Mouse (Mus musculus) embryo, embryonic 10.5 days (tissue): Measurements from ENCODE around the gene Mageb1.
"Not testable (repeated sequence)": the region's sequence is repeated elsewhere in the genome, so short reads cannot be mapped to it uniquely, and the experiment has no call there.

ENCODE experiments used
- DNase-seq: peaks from one replicate; pipeline ENCODE4 v3.0.0-alpha.2; 2015; ENCODE audit warnings: low spot score

The Mageb1 gene

DNA sequence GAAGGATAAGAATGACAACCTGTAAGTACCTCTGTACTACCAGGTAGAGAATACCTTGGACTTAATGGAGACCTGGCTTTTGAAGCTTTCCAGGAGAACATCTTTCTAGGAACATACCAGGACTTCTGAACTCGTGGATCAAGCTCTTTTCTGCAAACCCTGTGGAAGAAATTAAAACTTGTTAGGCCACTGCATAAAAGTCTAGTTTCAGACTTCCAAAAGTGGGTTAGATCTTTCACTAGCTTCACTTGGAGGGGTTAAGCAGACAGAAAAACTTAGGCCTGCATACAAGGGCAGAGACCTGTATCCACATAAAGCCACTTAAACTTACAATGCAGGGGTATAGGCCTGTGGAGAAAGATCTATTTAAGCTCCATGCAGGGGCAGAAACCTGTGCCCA lies at the start of gene Mageb1:
TSS of gene Mageb1 (minus strand) at position 101 of the 400 bp plus-strand sequence.
- DNase-seq = not testable (repeated sequence)
